Mouse (Mus musculus): ENCODE data around the gene Slc25a33. TPM values are rescaled to one million over a fixed set of nuclear protein-coding genes. Genes with fewer than 3 reads are reported as not detected.

Slc25a33 gene
- polyA plus RNA-seq, 1 experiment from 2014 or later, result 53.2 TPM

GRCm38 (mm10) chr4:149797220-149797610 is 23.1 kb upstream of the Slc25a33 start:
- Histone ChIP-seq H3K27me3 (ENCODE audit: insufficient read depth, low read length) (no peaks in the 10 kb centered on the region), H3K9me3 (ENCODE audit: low read length) (no peaks in the 10 kb centered on the region), H3K9ac (replicated peaks) (peak overlapping the region; percentile 38; the same call in 1 of the 2 replicates), H3K4me2 (ENCODE audit: low read depth, low read length) (no peak overlapping the region), H3K4me3 (ENCODE audit: low read depth, low read length) (no peak overlapping the region), H3K4me1 (ENCODE audit: insufficient read depth) (peaks cover 18% of the 10 kb centered on the region), H3K36me3 (replicated peaks; ENCODE audit: insufficient read depth, low read length) (no peaks in the 10 kb centered on the region), H3K27ac (ENCODE audit: low read depth) (peak overlapping the region; percentile 95)
- 30% methylated on average over 1 of the region's 1 CpGs for WGBS (ENCODE audit: insufficient replicate concordance)
- ATAC-seq (no peak), DNase-seq (no peak)
- no peak for TF ChIP-seq EP300 (IDR thresholded peaks at IDR 0.05; ENCODE audit: low read depth)
- TF ChIP-seq CTCF (IDR thresholded peaks at IDR 0.05; ENCODE audit: low read depth), result no peak

- no peak for DNase-seq
- no peaks in the 10 kb centered on the region for H3K36me3 ChIP-seq (replicated peaks; ENCODE audit: insufficient read depth, low read length)
- TF ChIP-seq EP300 (IDR thresholded peaks at IDR 0.05; ENCODE audit: low read depth), result peak; percentile 81
- TF ChIP-seq CTCF (IDR thresholded peaks at IDR 0.05; ENCODE audit: low read depth), result no peak
- H3K9ac ChIP-seq (replicated peaks), result peak overlapping the region; percentile 38; the same call in 1 of the 2 replicates
- H3K27ac ChIP-seq (ENCODE audit: low read depth), result peak overlapping the region; percentile 95
- no peak overlapping the region for H3K4me3 ChIP-seq (ENCODE audit: low read depth, low read length)
- peak; percentile 45 for ATAC-seq
- no peaks in the 10 kb centered on the region for H3K27me3 ChIP-seq (ENCODE audit: insufficient read depth, low read length)
- H3K4me2 ChIP-seq (ENCODE audit: low read depth, low read length), result no peak overlapping the region
- H3K9me3 ChIP-seq (ENCODE audit: low read length), result no peaks in the 10 kb centered on the region
- peaks cover 21% of the 10 kb centered on the region for H3K4me1 ChIP-seq (ENCODE audit: insufficient read depth)
- WGBS (ENCODE audit: insufficient replicate concordance), result 47% methylated on average over 14 of the region's 14 CpGs
Observed at GRCm38 (mm10) chr4:149796567-149797219, 22.6 kb upstream of the Slc25a33 start.

- WGBS (ENCODE audit: insufficient replicate concordance), result 66% methylated on average over 7 of the region's 7 CpGs
- no peak for ATAC-seq
- Histone ChIP-seq H3K36me3 (replicated peaks; ENCODE audit: insufficient read depth, low read length) (no peaks in the 10 kb centered on the region), H3K27me3 (ENCODE audit: insufficient read depth, low read length) (no peaks in the 10 kb centered on the region), H3K9me3 (ENCODE audit: low read length) (no peaks in the 10 kb centered on the region), H3K9ac (replicated peaks) (no peak overlapping the region), H3K4me3 (ENCODE audit: low read depth, low read length) (no peak overlapping the region), H3K4me2 (ENCODE audit: low read depth, low read length) (no peak overlapping the region), H3K27ac (ENCODE audit: low read depth) (peak overlapping the region; percentile 90), H3K4me1 (ENCODE audit: insufficient read depth) (peaks cover 35% of the 10 kb centered on the region)
- TF ChIP-seq CTCF (IDR thresholded peaks at IDR 0.05; ENCODE audit: low read depth), result no peak
- no peak for TF ChIP-seq EP300 (IDR thresholded peaks at IDR 0.05; ENCODE audit: low read depth)
- no peak for DNase-seq
Observed at GRCm38 (mm10) chr4:149794966-149795477, 20.9 kb upstream of the Slc25a33 start.

GRCm38 (mm10) chr4:149794010-149794338 is 19.9 kb upstream of the Slc25a33 start:
- no peaks in the 10 kb centered on the region for H3K27me3 ChIP-seq (ENCODE audit: insufficient read depth, low read length)
- H3K9ac ChIP-seq (replicated peaks), result no peak overlapping the region
- H3K4me2 ChIP-seq (ENCODE audit: low read depth, low read length), result no peak overlapping the region
- peaks cover 44% of the 10 kb centered on the region for H3K4me1 ChIP-seq (ENCODE audit: insufficient read depth)
- DNase-seq, result peak; percentile 78
- 44% methylated on average over 8 of the region's 8 CpGs for WGBS (ENCODE audit: insufficient replicate concordance)
- ATAC-seq, result peak; percentile 60
- no peak overlapping the region for H3K4me3 ChIP-seq (ENCODE audit: low read depth, low read length)
- H3K27ac ChIP-seq (ENCODE audit: low read depth), result peak overlapping the region; percentile 90
- no peaks in the 10 kb centered on the region for H3K9me3 ChIP-seq (ENCODE audit: low read length)
- no peaks in the 10 kb centered on the region for H3K36me3 ChIP-seq (replicated peaks; ENCODE audit: insufficient read depth, low read length)
- no peak for TF ChIP-seq CTCF (IDR thresholded peaks at IDR 0.05; ENCODE audit: low read depth)

- no peaks in the 10 kb centered on the region for H3K27me3 ChIP-seq (ENCODE audit: insufficient read depth, low read length)
- DNase-seq (peak; percentile 72), ATAC-seq (peak; percentile 44)
- peaks cover 44% of the 10 kb centered on the region for H3K4me1 ChIP-seq (ENCODE audit: insufficient read depth)
- no peaks in the 10 kb centered on the region for H3K36me3 ChIP-seq (replicated peaks; ENCODE audit: insufficient read depth, low read length)
- TF ChIP-seq CTCF (IDR thresholded peaks at IDR 0.05; ENCODE audit: low read depth) (peak; percentile 84), EP300 (IDR thresholded peaks at IDR 0.05; ENCODE audit: low read depth) (no peak)
- peak overlapping the region; percentile 90 for H3K27ac ChIP-seq (ENCODE audit: low read depth)
- no peak overlapping the region for H3K9ac ChIP-seq (replicated peaks)
- no peak overlapping the region for H3K4me3 ChIP-seq (ENCODE audit: low read depth, low read length)
- H3K4me2 ChIP-seq (ENCODE audit: low read depth, low read length), result no peak overlapping the region
- 33% methylated on average over 13 of the region's 13 CpGs for WGBS (ENCODE audit: insufficient replicate concordance)
- H3K9me3 ChIP-seq (ENCODE audit: low read length), result no peaks in the 10 kb centered on the region
Observed at GRCm38 (mm10) chr4:149793156-149794009, 19.3 kb upstream of the Slc25a33 start.

GRCm38 (mm10) chr4:149792159-149792800 is 18.2 kb upstream of the Slc25a33 start:
- Histone ChIP-seq H3K4me3 (ENCODE audit: low read depth, low read length) (no peak overlapping the region), H3K4me1 (ENCODE audit: insufficient read depth) (peaks cover 36% of the 10 kb centered on the region), H3K27me3 (ENCODE audit: insufficient read depth, low read length) (no peaks in the 10 kb centered on the region), H3K9me3 (ENCODE audit: low read length) (no peaks in the 10 kb centered on the region), H3K4me2 (ENCODE audit: low read depth, low read length) (peak overlapping the region; percentile 7; the same call in 1 of the 2 replicates), H3K36me3 (replicated peaks; ENCODE audit: insufficient read depth, low read length) (no peaks in the 10 kb centered on the region), H3K9ac (replicated peaks) (no peak overlapping the region; the same call in 1 of the 2 replicates), H3K27ac (ENCODE audit: low read depth) (peak overlapping the region; percentile 86)
- TF ChIP-seq CTCF (IDR thresholded peaks at IDR 0.05; ENCODE audit: low read depth) (no peak), EP300 (IDR thresholded peaks at IDR 0.05; ENCODE audit: low read depth) (peak; percentile 50; the same call in 1 of the 2 replicates)
- DNase-seq (peak; percentile 68), ATAC-seq (peak; percentile 19)
- WGBS (ENCODE audit: insufficient replicate concordance), result 27% methylated on average over 10 of the region's 10 CpGs
